Mouse (Mus musculus) lung, embryonic 16.5 days (tissue): ENCODE measurements around the gene Gnat2. TPM values are rescaled to one million over a fixed set of nuclear protein-coding genes. Genes with fewer than 3 reads are reported as not detected.

Source experiments
- ATAC-seq: fragments of 200-750 bp; cut with Nextera tagmentation; 2 replicates; pipeline ENCODE4 v1.8.0; 2017; ENCODE audit warnings: low read depth, mild to moderate bottlenecking, moderate library complexity
- H3K27ac ChIP-seq: fragments of 300-500 bp; sonication (generic); 2 replicates; pipeline ENCODE4 v1.5.1; 2014; ENCODE audit warnings: mild to moderate bottlenecking, control low read depth, low read length
- H3K27me3 ChIP-seq: fragments of 300-500 bp; sonication (generic); 2 replicates; pipeline ENCODE4 v1.6.1; 2014; ENCODE audit warnings: low read depth, low read length, mixed read lengths; ENCODE audit not compliant: control insufficient read depth, insufficient read depth
- H3K36me3 ChIP-seq: fragments of 300-500 bp; sonication (generic); 2 replicates; pipeline ENCODE4 v1.6.1; 2014; ENCODE audit warnings: low read length; ENCODE audit not compliant: control insufficient read depth, insufficient read depth
- H3K4me1 ChIP-seq: fragments of 300-500 bp; sonication (generic); replicated peaks from 2 replicates; pipeline ENCODE4 v1.6.1; 2014; ENCODE audit warnings: low read length, mixed read lengths; ENCODE audit not compliant: control insufficient read depth, insufficient read depth
- H3K4me2 ChIP-seq: fragments of 300-500 bp; sonication (generic); 2 replicates; pipeline ENCODE4 v1.6.1; 2014; ENCODE audit warnings: low read depth, low read length, control low read depth
- H3K4me3 ChIP-seq: fragments of 300-500 bp; sonication (generic); 2 replicates; pipeline ENCODE4 v1.5.1; 2014; ENCODE audit warnings: mild to moderate bottlenecking, low read length, control low read depth
- H3K9ac ChIP-seq: fragments of 300-500 bp; sonication (generic); 2 replicates; pipeline ENCODE4 v1.6.1; 2014; ENCODE audit warnings: low read length, control low read depth
- H3K9me3 ChIP-seq: fragments of 300-500 bp; sonication (generic); 2 replicates; pipeline ENCODE4 v1.6.1; 2016; ENCODE audit warnings: low read length; ENCODE audit not compliant: control insufficient read depth
- WGBS: fragments of 180-500 bp; shearing (Covaris S2); extraction: QIAGEN DNeasy Blood & Tissue Kit; methylation state at CpG from one replicate; pipeline ENCODE4 v1.1.7; 2014; 5-methylcytosine and 5-hydroxymethylcytosine counted together
- polyA plus RNA-seq: library from polyadenylated mRNA; unstranded; fragments of >200 nt; fragmentation: Nextera tagmentation; extraction: Ambion mirVana; gene quantifications from 2 replicates; pipeline ENCODE4 v1.2.1, GENCODE M21; 2015

The Gnat2 gene
- polyA plus RNA-seq, 1 experiment from 2014 or later = 0.80 TPM

- H3K27me3 ChIP-seq = no peaks in the 10 kb centered on the region
- H3K9ac ChIP-seq = no peak overlapping the region
- no peaks in the 10 kb centered on the region for H3K9me3 ChIP-seq
- H3K4me3 ChIP-seq = no peak overlapping the region
- no peak for ATAC-seq
- 36% methylated on average over 3 of the region's 3 CpGs for WGBS
- H3K4me2 ChIP-seq = no peak overlapping the region
- peaks cover 5% of the 10 kb centered on the region; the same call in 1 of the 2 replicates for H3K36me3 ChIP-seq
- H3K27ac ChIP-seq = no peak overlapping the region
- H3K4me1 ChIP-seq = no peaks in the 10 kb centered on the region
Measured at GRCm38 (mm10) chr3:108101594-108101993, 9.0 kb downstream of the Gnat2 start.

GRCm38 (mm10) chr3:108102075-108102474 lies 9.5 kb downstream of the Gnat2 start:
- WGBS = 82% methylated on average over 6 of the region's 6 CpGs
- Histone ChIP-seq H3K27ac (no peak overlapping the region), H3K27me3 (no peaks in the 10 kb centered on the region), H3K36me3 (peaks cover 5% of the 10 kb centered on the region; the same call in 1 of the 2 replicates), H3K9me3 (no peaks in the 10 kb centered on the region), H3K4me3 (no peak overlapping the region), H3K9ac (no peak overlapping the region), H3K4me1 (no peaks in the 10 kb centered on the region), H3K4me2 (no peak overlapping the region)
- ATAC-seq = no peak

GRCm38 (mm10) chr3:108105281-108105680 lies 12.7 kb downstream of the Gnat2 start:
- 79% methylated on average over 3 of the region's 3 CpGs for WGBS
- Histone ChIP-seq H3K36me3 (peaks cover 23% of the 10 kb centered on the region), H3K9me3 (no peaks in the 10 kb centered on the region), H3K4me1 (no peaks in the 10 kb centered on the region), H3K27me3 (no peaks in the 10 kb centered on the region), H3K4me2 (no peak overlapping the region), H3K9ac (no peak overlapping the region), H3K27ac (no peak overlapping the region), H3K4me3 (no peak overlapping the region)
- ATAC-seq = no peak

GRCm38 (mm10) chr3:108111320-108111719 lies 18.7 kb downstream of the Gnat2 start:
- no peak overlapping the region for H3K9ac ChIP-seq
- H3K4me3 ChIP-seq = no peak overlapping the region
- H3K4me2 ChIP-seq = no peak overlapping the region
- ATAC-seq = no peak
- WGBS = 70% methylated on average over 5 of the region's 5 CpGs
- no peak overlapping the region for H3K27ac ChIP-seq
- H3K27me3 ChIP-seq = no peaks in the 10 kb centered on the region
- H3K9me3 ChIP-seq = no peaks in the 10 kb centered on the region
- H3K4me1 ChIP-seq = no peaks in the 10 kb centered on the region
- H3K36me3 ChIP-seq = peaks cover 35% of the 10 kb centered on the region

- H3K36me3 ChIP-seq = peaks cover 36% of the 10 kb centered on the region
- H3K4me1 ChIP-seq = no peaks in the 10 kb centered on the region
- H3K9me3 ChIP-seq = no peaks in the 10 kb centered on the region
- 74% methylated on average over 7 of the region's 7 CpGs for WGBS
- H3K27me3 ChIP-seq = no peaks in the 10 kb centered on the region
- H3K27ac ChIP-seq = no peak overlapping the region
- no peak overlapping the region for H3K9ac ChIP-seq
- H3K4me2 ChIP-seq = no peak overlapping the region
- no peak for ATAC-seq
- no peak overlapping the region for H3K4me3 ChIP-seq
Measured at GRCm38 (mm10) chr3:108112246-108112645, 19.7 kb downstream of the Gnat2 start.

- no peaks in the 10 kb centered on the region for H3K27me3 ChIP-seq
- no peak for ATAC-seq
- H3K27ac ChIP-seq = no peak overlapping the region
- no peaks in the 10 kb centered on the region for H3K4me1 ChIP-seq
- WGBS = 79% methylated on average over 4 of the region's 4 CpGs
- no peaks in the 10 kb centered on the region for H3K9me3 ChIP-seq
- H3K4me2 ChIP-seq = no peak overlapping the region
- no peak overlapping the region for H3K9ac ChIP-seq
- H3K4me3 ChIP-seq = no peak overlapping the region
- peaks cover 37% of the 10 kb centered on the region for H3K36me3 ChIP-seq
Measured at GRCm38 (mm10) chr3:108112666-108113065, 20.1 kb downstream of the Gnat2 start.

GRCm38 (mm10) chr3:108113591-108114289 lies 21.2 kb downstream of the Gnat2 start:
- no peaks in the 10 kb centered on the region for H3K9me3 ChIP-seq
- WGBS = 74% methylated on average over 7 of the region's 7 CpGs
- no peaks in the 10 kb centered on the region for H3K27me3 ChIP-seq
- no peak overlapping the region for H3K4me2 ChIP-seq
- no peak overlapping the region for H3K27ac ChIP-seq
- H3K9ac ChIP-seq = no peak overlapping the region
- H3K4me1 ChIP-seq = no peaks in the 10 kb centered on the region
- ATAC-seq = no peak
- peaks cover 29% of the 10 kb centered on the region for H3K36me3 ChIP-seq
- H3K4me3 ChIP-seq = no peak overlapping the region

- Histone ChIP-seq H3K9ac (no peak overlapping the region), H3K9me3 (no peaks in the 10 kb centered on the region), H3K36me3 (peaks cover 18% of the 10 kb centered on the region), H3K4me2 (no peak overlapping the region), H3K27me3 (no peaks in the 10 kb centered on the region), H3K27ac (no peak overlapping the region), H3K4me1 (no peaks in the 10 kb centered on the region), H3K4me3 (no peak overlapping the region)
- WGBS = 92% methylated on average over 6 of the region's 6 CpGs
- ATAC-seq = no peak
Measured at GRCm38 (mm10) chr3:108117465-108117864, 24.9 kb downstream of the Gnat2 start.

- H3K27ac ChIP-seq = no peak overlapping the region
- no peaks in the 10 kb centered on the region for H3K4me1 ChIP-seq
- WGBS = 72% methylated on average over 3 of the region's 3 CpGs
- H3K36me3 ChIP-seq = peaks cover 15% of the 10 kb centered on the region
- ATAC-seq = no peak
- no peaks in the 10 kb centered on the region for H3K9me3 ChIP-seq
- H3K4me3 ChIP-seq = no peak overlapping the region
- no peak overlapping the region for H3K4me2 ChIP-seq
- no peaks in the 10 kb centered on the region for H3K27me3 ChIP-seq
- no peak overlapping the region for H3K9ac ChIP-seq
Measured at GRCm38 (mm10) chr3:108121101-108121500, 28.5 kb downstream of the Gnat2 start.
